Mouse (Mus musculus): ENCODE measurements around the gene Prickle3.

GRCm38 (mm10) chrX:7679405-7680056 is 22.5 kb downstream of the Prickle3 start:
- no peak for TF ChIP-seq CTCF (conservative IDR thresholded peaks at IDR 0.05; ENCODE audit: low read length)
- no peak for TF ChIP-seq NANOG (IDR thresholded peaks at IDR 0.05; ENCODE audit: borderline replicate concordance, low read length)
- TF ChIP-seq POU5F1 (IDR thresholded peaks at IDR 0.05; ENCODE audit: borderline replicate concordance, low read length), result no peak

Measured in E14TG2a.4 (cell line).